In genomic region chr5:143375242-143375641, GRCm38 (mm10) we compare ENCODE assay signal across 8 mouse cellular contexts. TPM values are rescaled to one million over a fixed set of nuclear protein-coding genes. Genes with fewer than 3 reads are reported as not detected.
A peak's percentile ranks its signal among the peaks of the same experiment; 100 is the strongest.
DNase-seq lines count a peak whose midpoint lies in the region; ATAC-seq and TF ChIP-seq lines count a peak whose summit lies in the region.

No protein-coding gene starts in this region.

- no peaks in the 10 kb centered on the region for H3K27me3 ChIP-seq in cerebellum, adult 2 months (ENCODE audit: control insufficient read depth, insufficient read depth, low read length)
- H3K27me3 ChIP-seq in forebrain, postnatal 0 days (ENCODE audit: insufficient read depth, low read length): peaks cover 41% of the 10 kb centered on the region
- peaks cover 57% of the 10 kb centered on the region for H3K27me3 ChIP-seq in hindbrain, embryonic 13.5 days
- peaks cover 85% of the 10 kb centered on the region for H3K27me3 ChIP-seq in megakaryocyte, embryonic 14.5 days (replicated peaks)

- H3K36me3 ChIP-seq in forebrain, postnatal 0 days (ENCODE audit: insufficient read depth): no peaks in the 10 kb centered on the region
- H3K36me3 ChIP-seq in hindbrain, embryonic 13.5 days: no peaks in the 10 kb centered on the region
- no peaks in the 10 kb centered on the region for H3K36me3 ChIP-seq in megakaryocyte, embryonic 14.5 days (replicated peaks; ENCODE audit: low read length)

- TF ChIP-seq POLR2A in cerebellum, adult 2 months (IDR thresholded peaks at IDR 0.05; ENCODE audit: borderline replicate concordance, insufficient read depth, low read length): no peak

- H3K4me3 ChIP-seq in cerebellum, adult 2 months (replicated peaks; ENCODE audit: insufficient read depth, low read depth, low read length): no peak overlapping the region
- peak overlapping the region; percentile 9; the same call in 1 of the 2 replicates for H3K4me3 ChIP-seq in forebrain, postnatal 0 days (ENCODE audit: low read depth, low read length)
- 0 out of 2 replicates have a peak overlapping the region, but pooled peaks have one; percentile 12 for H3K4me3 ChIP-seq in hindbrain, embryonic 13.5 days
- peak overlapping the region; percentile 78 for H3K4me3 ChIP-seq in megakaryocyte, embryonic 14.5 days (replicated peaks)

- H3K4me1 ChIP-seq in cerebellum, adult 2 months (ENCODE audit: control insufficient read depth, insufficient read depth, low read length): peaks cover 18% of the 10 kb centered on the region
- peaks cover 3% of the 10 kb centered on the region for H3K4me1 ChIP-seq in forebrain, postnatal 0 days (ENCODE audit: insufficient read depth)
- peaks cover 15% of the 10 kb centered on the region for H3K4me1 ChIP-seq in hindbrain, embryonic 13.5 days (replicated peaks)
- H3K4me1 ChIP-seq in megakaryocyte, embryonic 14.5 days: peaks cover 28% of the 10 kb centered on the region

- intact Hi-C loops in left cerebral cortex, postnatal 10 days (cut with DNase I): no loop called here

- TF ChIP-seq CTCF in cerebellum, adult 2 months (IDR thresholded peaks at IDR 0.05; ENCODE audit: borderline replicate concordance, insufficient read depth, low read depth, low read length): peak; percentile 74
- TF ChIP-seq CTCF in forebrain, postnatal 0 days (IDR thresholded peaks at IDR 0.05; ENCODE audit: low read depth): peak; percentile 78

- whole genome bisulfite sequencing in cerebellum, adult 2 months: 18% methylated on average over 21 of the region's 21 CpGs
- WGBS in forebrain, postnatal 0 days: 5% methylated on average over 21 of the region's 21 CpGs
- 8% methylated on average over 21 of the region's 21 CpGs for WGBS in hindbrain, embryonic 13.5 days

- H3K4me2 ChIP-seq in forebrain, postnatal 0 days (ENCODE audit: low read depth): peak overlapping the region; percentile 22
- peak overlapping the region; percentile 37 for H3K4me2 ChIP-seq in hindbrain, embryonic 13.5 days

- no peaks in the 10 kb centered on the region for H3K9me3 ChIP-seq in forebrain, postnatal 0 days (ENCODE audit: low read length)
- H3K9me3 ChIP-seq in hindbrain, embryonic 13.5 days: no peaks in the 10 kb centered on the region
- H3K9me3 ChIP-seq in megakaryocyte, embryonic 14.5 days: peaks cover 12% of the 10 kb centered on the region

- peak; percentile 25 for DNase-seq in T-cell, adult 2 months (ENCODE audit: low spot score)
- peak; percentile 36 to 62 for DNase-seq in cerebellum, adult 2 months
- peak; percentile 64 for DNase-seq in forebrain, postnatal 0 days
- DNase-seq in left cerebral cortex, postnatal 10 days (ENCODE audit: extremely low spot score in 1 of 2, low spot score in 2 of 2): peak; percentile 42 to 69
- peak; percentile 4 for DNase-seq in skeletal muscle tissue, adult 2 months (ENCODE audit: low read depth, low spot score)
- no peak for DNase-seq in MN1 (ENCODE audit: low spot score)

- no peak overlapping the region for H3K9ac ChIP-seq in forebrain, postnatal 0 days
- H3K9ac ChIP-seq in hindbrain, embryonic 13.5 days: no peak overlapping the region

- H3K27ac ChIP-seq in cerebellum, adult 2 months (ENCODE audit: insufficient read depth, low read length): no peak overlapping the region
- H3K27ac ChIP-seq in forebrain, postnatal 0 days (ENCODE audit: low read depth, low read length): no peak overlapping the region
- no peak overlapping the region for H3K27ac ChIP-seq in hindbrain, embryonic 13.5 days

- ATAC-seq in forebrain, postnatal 0 days: 0 out of 2 replicates have a peak, but pooled peaks have one; percentile 32
- ATAC-seq in hindbrain, embryonic 13.5 days (ENCODE audit: low FRiP score): no peak

RNA-seq across cellular contexts. Expression of gene Grid2ip, which starts 18.1 kb away (rescaled TPM):
- 38.5 and 52.1 TPM in 2 replicates for polyA plus RNA-seq in cerebellum, adult 2 months (2012; rRNA removed)
- total RNA-seq in forebrain, postnatal 0 days (2014; rRNA removed): 1.8 TPM in 2 replicates
- 0.52 and 0.88 TPM in 2 replicates for polyA plus RNA-seq in forebrain, postnatal 0 days (2015; fragmentation: Nextera tagmentation; extraction: Ambion mirVana)
- 0.45 and 0.47 TPM in 2 replicates for polyA plus RNA-seq in hindbrain, embryonic 13.5 days (2015; fragmentation: Nextera tagmentation; extraction: Ambion mirVana)
- total RNA-seq in left cerebral cortex, postnatal 10 days (2021): 1 to 10 TPM; 2.0 TPM
- polyA plus RNA-seq in megakaryocyte, embryonic 14.5 days (2012; ENCODE audit: insufficient read depth, low replicate concordance): not detected in 2 replicates

RNA-seq across cellular contexts. Expression of gene Kdelr2, which starts 28.4 kb away (rescaled TPM):
- 32.1 and 32.6 TPM in 2 replicates for polyA plus RNA-seq in cerebellum, adult 2 months (2012; rRNA removed)
- total RNA-seq in forebrain, postnatal 0 days (2014; rRNA removed): 80.5 and 80.9 TPM in 2 replicates
- 121 and 125 TPM in 2 replicates for polyA plus RNA-seq in forebrain, postnatal 0 days (2015; fragmentation: Nextera tagmentation; extraction: Ambion mirVana)
- polyA plus RNA-seq in hindbrain, embryonic 13.5 days (2015; fragmentation: Nextera tagmentation; extraction: Ambion mirVana): 150 TPM in 2 replicates
- 10 to 100 TPM; 47.2 to 47.9 TPM for total RNA-seq in left cerebral cortex, postnatal 10 days (2021)
- 42.6 and 69.6 TPM in 2 replicates for polyA plus RNA-seq in megakaryocyte, embryonic 14.5 days (2012; ENCODE audit: insufficient read depth, low replicate concordance)

RNA-seq across cellular contexts. Expression of gene Zdhhc4, which starts 46.2 kb away (rescaled TPM):
- polyA plus RNA-seq in cerebellum, adult 2 months (2012; rRNA removed): 68.3 and 69.7 TPM in 2 replicates
- total RNA-seq in forebrain, postnatal 0 days (2014; rRNA removed): 45.1 and 62.6 TPM in 2 replicates
- polyA plus RNA-seq in forebrain, postnatal 0 days (2015; fragmentation: Nextera tagmentation; extraction: Ambion mirVana): 94.0 and 97.3 TPM in 2 replicates
- polyA plus RNA-seq in hindbrain, embryonic 13.5 days (2015; fragmentation: Nextera tagmentation; extraction: Ambion mirVana): 75.4 and 82.7 TPM in 2 replicates
- total RNA-seq in left cerebral cortex, postnatal 10 days (2021): 10 to 100 TPM; 42.5 to 42.8 TPM
- polyA plus RNA-seq in megakaryocyte, embryonic 14.5 days (2012; ENCODE audit: insufficient read depth, low replicate concordance): 56.0 and 65.8 TPM in 2 replicates

Comparison
In these comparisons a context has a peak if more than half of its experiments do, and no peak if none do; other contexts are left out.
1. RNA of gene Grid2ip, which starts 18.1 kb away (polyA plus RNA-seq): 38.5 to 52.1 TPM in cerebellum, adult 2 months; 0.52 to 0.88 TPM in forebrain, postnatal 0 days, 0.45 to 0.47 TPM in hindbrain, embryonic 13.5 days and not detected in megakaryocyte, embryonic 14.5 days; every median in the first group is over 10 times any median in the second.